Mouse (Mus musculus): ENCODE measurements at regions not wholly inside any gene's neighbourhood (a gene's known extent, or its start where the extent isn't known, plus 50 kb on each side); places are given as distances from the start of the nearest gene placed in this dataset.

DNA sequence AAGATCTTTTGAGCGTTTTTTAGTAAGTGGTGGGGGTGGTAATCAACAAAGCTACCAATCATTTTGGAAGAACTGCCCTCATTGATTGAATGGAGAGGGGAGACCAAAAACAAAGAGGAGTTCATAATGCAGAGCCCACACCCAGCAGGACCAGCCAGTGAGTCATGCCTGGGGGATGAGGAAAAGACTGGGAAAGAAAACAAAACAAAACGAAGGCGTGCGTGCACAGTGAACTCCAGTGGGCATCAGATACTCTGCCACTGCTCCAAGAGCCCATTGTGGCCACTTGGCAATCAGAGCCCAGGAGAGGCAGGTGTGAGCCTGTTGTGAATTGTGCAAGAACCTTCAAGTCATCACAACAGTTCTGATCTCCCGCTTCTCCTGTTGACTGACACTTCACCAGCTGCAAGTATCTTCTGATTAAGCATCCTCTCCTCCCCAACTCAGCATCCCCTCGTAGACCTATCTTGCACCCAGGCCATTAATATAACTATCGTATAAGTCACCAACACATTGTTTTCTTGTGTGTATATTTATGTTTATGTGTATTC, 351.1 kb upstream of the Trib2 start:
- ATAC-seq (replicated peaks; ENCODE audit: insufficient number of reproducible peaks, low FRiP score, low TSS enrichment, poor library complexity, severe bottlenecking) = no peak

DNA sequence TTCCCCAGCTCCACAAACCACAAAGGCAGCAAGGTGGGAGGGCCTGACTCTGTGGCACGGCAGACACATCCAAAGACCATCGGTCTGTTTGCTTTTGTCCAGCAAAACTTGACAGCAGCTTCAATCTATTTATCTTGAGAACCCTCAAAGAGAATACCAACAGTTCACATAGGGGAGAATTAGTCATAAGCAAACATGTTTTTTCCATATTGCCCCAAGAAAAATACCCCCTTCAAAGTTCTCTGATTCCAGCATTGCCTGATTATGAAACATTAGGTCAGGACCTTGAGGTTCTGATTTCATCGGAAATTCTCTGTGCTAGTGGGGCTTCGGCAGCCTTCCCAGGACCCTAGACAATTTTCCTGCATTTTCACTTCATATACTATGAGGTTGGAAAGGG, 348.4 kb upstream of the Trib2 start:
- no peak for ATAC-seq (replicated peaks; ENCODE audit: insufficient number of reproducible peaks, low FRiP score, low TSS enrichment, poor library complexity, severe bottlenecking)

DNA sequence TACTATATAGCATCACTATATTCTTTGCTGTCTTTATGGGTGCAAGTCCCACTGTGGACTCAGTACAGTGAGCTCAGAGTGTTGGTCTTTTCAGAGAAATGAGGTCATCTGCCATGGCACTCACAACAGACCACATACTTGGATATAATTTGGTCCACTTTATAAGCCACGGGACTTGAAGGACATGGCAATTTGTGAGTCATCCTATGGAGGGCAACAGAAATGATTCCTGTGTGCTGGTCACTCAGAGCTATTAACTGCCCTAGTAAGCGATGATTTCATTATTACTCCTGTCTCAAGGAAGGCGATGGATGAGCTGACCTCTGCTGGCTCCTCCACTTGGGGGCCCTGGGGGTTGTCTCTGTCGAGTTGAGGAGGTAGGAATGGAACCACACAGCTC, 345.2 kb upstream of the Trib2 start:
- ATAC-seq (replicated peaks; ENCODE audit: insufficient number of reproducible peaks, low FRiP score, low TSS enrichment, poor library complexity, severe bottlenecking) = no peak

DNA sequence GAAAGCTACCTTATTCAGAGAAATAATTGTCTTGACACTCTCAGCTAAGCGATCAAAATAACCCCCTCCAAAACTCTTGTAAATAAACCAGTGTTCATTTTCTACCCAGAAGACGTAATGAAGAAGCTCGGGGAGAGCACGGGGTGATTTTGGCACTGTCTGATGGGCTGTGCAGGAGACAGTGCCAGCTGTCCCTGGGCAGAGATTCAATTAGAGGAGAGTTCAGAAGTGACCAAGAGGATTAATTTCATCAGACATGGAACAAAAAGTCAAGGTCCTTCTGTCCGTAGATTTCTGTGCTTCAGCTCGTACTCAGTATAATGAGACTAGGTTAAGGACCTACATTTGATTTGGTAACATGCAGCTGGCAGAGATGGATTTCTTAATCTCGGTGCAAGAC, 341.2 kb upstream of the Trib2 start:
- no peak for ATAC-seq (replicated peaks; ENCODE audit: insufficient number of reproducible peaks, low FRiP score, low TSS enrichment, poor library complexity, severe bottlenecking)

DNA sequence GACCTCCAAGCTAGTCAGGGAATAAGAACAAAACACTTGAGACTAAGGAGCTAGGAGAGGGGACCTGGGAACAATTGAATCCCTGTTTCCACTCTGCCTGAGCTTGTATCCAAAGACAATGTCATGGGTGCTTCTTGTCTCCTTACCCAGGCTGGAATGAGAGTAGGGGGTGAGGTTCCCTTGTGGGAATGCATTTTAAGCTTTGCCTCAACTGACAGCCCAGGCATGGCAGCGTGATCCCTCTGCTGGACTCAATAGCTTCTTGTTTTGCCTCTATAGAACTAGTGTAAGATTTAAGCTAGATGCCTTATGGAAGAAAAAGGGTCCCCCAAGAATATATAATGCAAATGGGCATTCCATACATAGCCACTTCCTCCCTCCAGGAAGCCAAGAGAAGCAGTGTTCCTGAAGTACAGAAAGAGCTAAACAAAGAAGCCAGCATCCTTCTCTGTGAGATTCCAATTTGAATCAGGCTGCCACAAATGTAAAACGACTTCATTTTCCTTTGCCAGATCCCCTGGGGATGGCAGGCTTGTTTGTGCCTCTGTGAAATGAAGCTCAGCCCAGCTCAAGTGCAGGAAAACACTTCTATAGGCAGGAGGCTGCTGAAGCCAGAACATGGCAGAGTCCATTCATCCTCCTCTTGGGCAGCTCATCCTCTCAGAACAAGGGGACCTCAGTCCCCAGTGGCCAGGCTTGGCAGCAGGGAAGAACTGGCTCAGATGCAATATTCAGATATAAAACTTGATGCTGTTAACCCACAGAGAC, 339.3 kb upstream of the Trib2 start:
- no peak for ATAC-seq (replicated peaks; ENCODE audit: insufficient number of reproducible peaks, low FRiP score, low TSS enrichment, poor library complexity, severe bottlenecking)

DNA sequence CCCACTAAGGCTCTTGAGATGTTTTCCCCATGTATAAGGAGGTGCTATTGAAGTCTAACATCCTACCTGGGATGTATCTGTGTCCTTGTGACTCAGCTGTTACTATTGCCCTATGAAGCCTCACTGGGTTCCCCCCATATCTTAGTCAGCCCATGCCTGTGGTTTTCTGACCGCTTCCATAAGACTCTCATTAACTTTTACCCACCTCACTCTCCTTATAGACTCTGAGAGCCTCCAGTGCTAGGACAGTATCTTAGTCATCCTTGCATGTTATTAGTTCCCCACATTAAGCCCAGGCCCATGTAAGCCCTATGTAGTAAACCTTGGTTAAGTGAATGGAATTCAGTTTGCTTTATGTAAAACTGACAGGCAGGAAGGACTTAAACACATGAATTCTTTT, 337.5 kb upstream of the Trib2 start:
- no peak for ATAC-seq (replicated peaks; ENCODE audit: insufficient number of reproducible peaks, low FRiP score, low TSS enrichment, poor library complexity, severe bottlenecking)

DNA sequence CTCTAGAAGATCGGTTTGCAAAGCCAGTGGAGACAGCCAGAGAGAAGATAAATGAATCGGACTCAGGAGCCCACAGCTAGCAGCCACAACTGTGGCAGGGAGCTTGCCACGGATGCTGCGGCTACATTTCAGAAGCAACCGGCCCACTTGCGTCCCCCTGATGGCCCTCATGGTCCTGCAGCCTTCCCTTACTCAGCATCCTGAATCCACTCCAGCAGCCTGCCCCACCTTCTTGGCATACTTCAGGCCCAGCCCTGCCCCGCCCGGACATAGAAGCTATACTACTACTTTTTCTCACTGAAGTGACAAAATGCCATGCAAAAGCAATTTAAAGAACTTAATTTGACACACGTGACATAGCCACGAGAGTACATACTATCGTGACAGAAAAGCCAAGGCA, 335.4 kb upstream of the Trib2 start:
- ATAC-seq (replicated peaks; ENCODE audit: insufficient number of reproducible peaks, low FRiP score, low TSS enrichment, poor library complexity, severe bottlenecking) = no peak

DNA sequence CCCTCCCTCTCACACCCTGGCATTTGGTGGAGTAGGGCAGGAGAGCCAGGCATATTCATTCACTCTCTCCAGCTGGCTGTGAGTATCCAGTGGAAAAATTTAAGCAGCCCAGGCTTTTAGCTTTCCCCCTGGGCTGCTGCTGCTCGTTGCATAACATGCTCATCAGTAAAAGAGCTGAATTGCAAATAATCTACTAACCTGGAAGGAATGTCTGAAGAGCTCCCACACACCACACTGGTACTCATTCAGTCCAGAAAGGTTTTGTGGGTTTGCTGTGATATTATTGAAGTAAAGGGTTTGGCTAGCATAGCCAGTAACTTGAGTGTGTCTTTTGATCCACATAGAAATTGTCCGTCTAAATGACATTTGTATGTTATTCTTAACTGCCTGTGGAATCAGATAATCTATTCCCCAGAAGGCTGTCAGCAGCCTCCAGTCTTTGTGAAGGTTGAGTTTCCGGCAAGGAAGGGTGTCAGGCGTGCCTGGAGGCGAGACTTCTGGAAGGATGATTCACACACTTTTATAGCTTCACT, 334.5 kb upstream of the Trib2 start:
- ATAC-seq (replicated peaks; ENCODE audit: insufficient number of reproducible peaks, low FRiP score, low TSS enrichment, poor library complexity, severe bottlenecking) = no peak

DNA sequence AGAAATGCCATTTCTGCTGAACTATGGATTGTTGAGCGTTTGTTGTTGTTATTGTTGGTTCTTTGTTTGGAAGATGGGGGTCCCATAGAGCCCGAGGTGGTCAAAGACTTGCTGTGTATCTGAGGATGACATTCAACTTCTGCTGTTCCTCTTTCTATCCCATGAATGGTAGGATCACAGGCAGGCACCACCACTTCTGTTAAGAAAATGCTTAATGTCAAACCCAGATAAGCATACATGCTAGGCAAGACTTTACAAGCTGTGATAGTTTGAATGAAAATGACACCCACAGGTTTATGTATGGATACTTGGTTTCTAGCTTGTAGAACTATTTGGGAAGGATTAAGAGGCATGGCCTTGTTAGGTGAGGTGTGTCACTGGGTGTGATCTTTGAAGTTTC, 330.2 kb upstream of the Trib2 start:
- ATAC-seq (replicated peaks; ENCODE audit: insufficient number of reproducible peaks, low FRiP score, low TSS enrichment, poor library complexity, severe bottlenecking) = no peak

DNA sequence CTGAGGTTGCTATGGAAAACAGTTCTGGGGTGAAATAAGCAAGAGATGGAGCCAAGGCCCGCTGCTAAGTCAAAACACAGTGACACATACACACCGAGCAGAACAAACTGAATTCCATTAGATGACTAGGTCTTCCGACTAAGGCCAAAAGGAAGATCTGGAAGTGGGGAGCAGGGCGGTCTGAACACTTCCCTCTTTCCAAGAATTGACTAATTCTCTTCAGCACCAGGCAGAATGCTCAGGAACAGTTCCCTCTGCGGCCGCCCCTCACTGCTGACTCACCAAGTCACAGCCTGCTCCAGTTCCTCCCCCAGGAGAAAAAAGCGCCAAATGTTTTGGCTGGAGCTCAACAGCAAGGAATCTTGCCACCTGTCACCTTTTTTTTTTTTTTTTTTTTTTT, 328.9 kb upstream of the Trib2 start:
- no peak for ATAC-seq (replicated peaks; ENCODE audit: insufficient number of reproducible peaks, low FRiP score, low TSS enrichment, poor library complexity, severe bottlenecking)

DNA sequence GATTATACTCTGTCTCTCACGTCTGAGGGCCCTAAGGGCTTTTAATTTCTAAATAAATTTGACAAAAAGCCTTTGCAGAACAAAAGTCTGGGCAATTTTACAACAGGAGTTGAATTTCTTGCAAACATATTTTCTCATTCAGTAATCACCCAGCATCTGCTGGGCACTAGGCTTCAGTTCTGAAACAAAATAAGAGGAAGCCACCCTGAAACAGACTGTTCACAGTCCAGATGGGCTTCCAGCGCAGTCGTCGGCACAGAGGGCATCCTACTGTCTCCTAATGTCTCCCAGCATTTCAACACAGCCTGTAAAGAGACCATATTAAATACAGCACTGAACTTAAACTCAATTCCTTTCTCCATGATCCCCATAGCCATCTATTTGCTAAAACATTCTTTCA, 324.5 kb upstream of the Trib2 start:
- no peak for ATAC-seq (replicated peaks; ENCODE audit: insufficient number of reproducible peaks, low FRiP score, low TSS enrichment, poor library complexity, severe bottlenecking)

DNA sequence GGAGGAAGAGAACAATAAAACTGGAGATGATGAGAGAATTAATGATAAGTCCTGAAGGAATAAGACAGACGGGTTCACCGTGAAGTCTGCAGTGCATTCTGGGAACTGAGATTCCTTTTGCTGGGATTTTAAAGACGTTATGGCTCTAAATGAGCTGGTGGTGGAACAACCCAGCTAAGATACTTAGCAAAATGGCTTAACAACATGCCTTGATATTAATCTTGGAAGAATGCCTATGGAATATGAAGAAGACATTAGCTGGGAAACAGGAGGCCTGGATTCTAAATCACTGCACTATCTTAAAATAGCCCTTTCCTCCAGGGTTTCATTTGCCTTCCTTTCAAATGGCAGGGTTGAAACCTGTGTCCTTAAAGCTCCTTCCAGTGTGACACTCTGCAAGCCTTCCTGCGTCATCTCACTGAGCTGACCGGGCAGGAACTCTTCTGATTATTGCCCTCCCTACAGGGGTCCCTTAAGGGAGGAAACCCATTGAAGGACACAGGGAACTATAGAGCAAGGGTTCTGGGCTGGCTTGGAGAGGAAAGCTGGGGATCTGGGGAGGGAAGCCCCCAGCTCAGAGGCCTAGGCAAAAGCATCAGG, 323.9 kb upstream of the Trib2 start:
- ATAC-seq (replicated peaks; ENCODE audit: insufficient number of reproducible peaks, low FRiP score, low TSS enrichment, poor library complexity, severe bottlenecking) = no peak

DNA sequence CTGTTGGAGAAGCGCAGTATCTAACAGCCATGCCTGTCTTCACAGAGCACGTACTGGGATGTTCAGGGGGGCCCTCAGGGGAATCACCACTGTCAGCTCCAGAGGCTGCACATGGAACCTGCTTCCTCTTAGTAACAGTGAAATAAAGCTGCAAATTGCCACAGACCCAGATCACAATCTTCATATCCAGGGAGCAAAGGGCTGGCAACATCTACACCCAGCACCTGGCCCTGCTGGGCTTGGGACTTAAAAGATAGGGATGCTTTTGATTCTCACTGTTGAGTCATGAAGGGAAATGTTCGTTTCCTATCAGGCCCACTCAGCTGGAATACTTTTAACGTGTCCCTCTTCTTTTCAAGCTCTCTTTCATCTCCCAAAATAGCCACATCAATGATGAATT, 322.4 kb upstream of the Trib2 start:
- no peak for ATAC-seq (replicated peaks; ENCODE audit: insufficient number of reproducible peaks, low FRiP score, low TSS enrichment, poor library complexity, severe bottlenecking)

DNA sequence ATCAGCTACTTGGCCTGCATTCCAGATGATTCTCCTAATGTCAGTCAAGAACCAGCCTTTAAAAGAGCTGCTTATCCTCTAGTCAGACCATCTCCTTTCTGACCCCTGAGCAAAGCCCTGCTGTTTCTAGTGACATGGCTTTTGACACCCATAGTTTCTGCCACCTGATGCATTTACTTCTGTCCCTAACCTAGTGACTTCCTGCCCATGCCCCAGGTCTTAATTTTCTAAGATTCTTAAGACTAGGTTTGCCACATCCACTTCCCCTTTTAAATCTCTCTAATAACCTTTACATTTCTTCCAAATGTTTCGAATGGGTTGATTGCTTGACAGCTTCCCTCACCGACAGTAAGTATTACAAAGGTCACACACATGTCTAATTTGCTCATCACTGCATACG, 321.1 kb upstream of the Trib2 start:
- ATAC-seq (replicated peaks; ENCODE audit: insufficient number of reproducible peaks, low FRiP score, low TSS enrichment, poor library complexity, severe bottlenecking) = no peak

DNA sequence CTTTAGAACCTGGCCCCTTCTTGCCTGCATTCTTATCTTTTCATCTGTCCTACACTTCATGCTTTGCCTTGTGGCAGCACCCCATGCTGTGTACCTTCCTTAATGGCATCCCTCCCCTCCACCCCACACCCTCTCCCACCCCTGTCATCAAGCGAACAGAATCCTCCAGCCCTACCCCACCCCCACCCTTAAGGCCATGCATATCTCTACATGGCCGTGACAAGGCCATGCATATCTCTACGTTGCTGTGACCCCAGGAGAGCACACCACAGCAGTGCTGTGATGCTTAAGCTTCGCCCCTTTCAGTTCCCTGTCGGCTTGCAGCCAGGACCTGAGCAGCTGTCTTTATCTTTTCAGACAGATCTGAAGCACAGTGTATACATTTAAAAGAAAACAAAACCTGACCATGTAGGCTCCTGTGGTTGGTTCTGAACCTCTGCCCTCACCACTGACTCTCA, 319.5 kb upstream of the Trib2 start:
- ATAC-seq (replicated peaks; ENCODE audit: insufficient number of reproducible peaks, low FRiP score, low TSS enrichment, poor library complexity, severe bottlenecking) = 0 out of 2 replicates have a peak, but pooled peaks have one; percentile 29

DNA sequence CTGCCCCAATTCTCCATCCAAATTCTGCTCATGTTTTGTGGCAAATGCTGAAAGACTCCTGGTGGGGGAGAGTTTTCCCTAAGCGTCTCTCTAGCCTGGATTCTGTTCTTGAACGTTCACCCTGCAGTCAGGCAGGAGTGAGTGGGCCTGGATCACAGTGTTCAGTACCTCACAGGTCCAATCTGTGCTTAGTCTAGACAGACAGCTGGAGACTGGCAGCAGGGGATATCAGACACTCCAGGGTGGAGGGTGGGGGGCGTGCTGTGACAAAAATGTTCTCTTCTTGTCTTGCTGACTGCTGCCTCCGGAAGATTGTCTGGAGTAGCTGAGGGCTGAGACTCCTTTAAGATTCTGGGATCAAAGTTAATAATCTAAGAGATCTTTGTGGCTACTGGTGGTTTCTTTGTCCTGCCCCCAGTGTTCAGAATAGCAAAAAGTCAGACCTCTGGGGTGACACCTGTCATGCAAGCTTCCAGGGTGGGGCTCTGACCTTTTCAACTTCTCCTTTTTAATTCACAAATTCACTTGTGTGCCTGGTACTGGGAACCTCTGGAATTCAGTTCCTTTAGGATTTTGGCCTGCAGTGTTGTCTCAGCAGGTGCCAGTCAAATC, 319.0 kb upstream of the Trib2 start:
- ATAC-seq (replicated peaks; ENCODE audit: insufficient number of reproducible peaks, low FRiP score, low TSS enrichment, poor library complexity, severe bottlenecking) = no peak

DNA sequence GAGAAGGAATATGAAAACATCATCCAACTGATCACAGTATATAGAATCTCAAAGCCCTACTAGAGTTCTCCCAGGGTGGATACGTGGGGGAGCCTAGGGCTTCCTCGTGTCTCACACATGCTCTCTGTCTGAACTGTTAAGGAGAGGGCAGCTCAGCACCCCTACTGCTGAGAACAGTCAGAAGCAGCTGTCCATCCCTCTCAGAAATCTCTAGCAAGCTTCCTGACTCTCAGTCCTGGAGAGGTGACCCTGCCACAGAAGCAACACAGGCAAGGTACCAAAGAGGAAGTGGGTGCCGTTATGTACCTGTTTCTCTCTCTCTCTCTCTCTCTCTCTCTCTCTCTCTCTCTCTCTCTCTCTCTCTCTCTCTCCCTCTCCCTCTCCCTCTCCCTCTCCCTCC, 317.7 kb upstream of the Trib2 start:
- no peak for ATAC-seq (replicated peaks; ENCODE audit: insufficient number of reproducible peaks, low FRiP score, low TSS enrichment, poor library complexity, severe bottlenecking)

DNA sequence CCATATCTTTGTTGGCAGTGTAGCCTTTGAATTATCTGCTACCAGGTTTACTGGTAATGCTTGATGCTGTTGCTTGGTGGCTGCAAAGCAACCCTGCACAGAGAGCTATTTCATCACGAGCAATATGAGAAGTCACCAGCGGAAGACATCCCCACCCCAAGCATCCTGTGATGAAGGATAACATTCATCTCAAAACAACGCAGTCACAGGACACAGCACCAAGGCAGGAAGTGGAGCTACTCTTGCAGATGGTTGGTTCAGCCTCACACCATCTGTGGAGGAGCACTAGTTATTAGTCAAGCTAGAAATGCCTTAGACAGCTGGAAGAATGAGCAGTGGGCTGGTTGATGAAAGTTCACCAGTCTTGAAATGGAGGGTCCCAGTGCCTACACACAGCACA, 316.5 kb upstream of the Trib2 start:
- peak; percentile 65; the same call in 1 of the 2 replicates for ATAC-seq (replicated peaks; ENCODE audit: insufficient number of reproducible peaks, low FRiP score, low TSS enrichment, poor library complexity, severe bottlenecking)

DNA sequence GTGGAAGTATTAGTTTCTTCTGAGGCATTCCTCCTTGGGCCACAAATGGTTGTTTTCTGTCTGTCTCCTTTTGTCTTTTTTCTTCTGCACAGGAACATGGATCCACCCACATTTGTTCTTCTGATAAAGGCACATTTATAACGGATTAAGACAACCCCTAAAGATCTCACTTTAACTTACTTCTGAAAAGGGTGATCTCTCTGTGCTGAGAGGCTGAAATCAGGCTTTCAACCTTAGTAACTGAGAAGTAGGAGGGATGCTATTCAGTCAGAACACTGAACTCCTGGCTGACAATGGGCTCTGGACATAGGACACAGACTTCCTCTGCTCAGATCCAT, 315.0 kb upstream of the Trib2 start:
- no peak for ATAC-seq (replicated peaks; ENCODE audit: insufficient number of reproducible peaks, low FRiP score, low TSS enrichment, poor library complexity, severe bottlenecking)

Measured in monocyte, adult 5-6 weeks (primary cell).